Mouse (Mus musculus) C2C12 (cell line): ENCODE measurements around the gene Txlnb. TPM values are rescaled to one million over a fixed set of nuclear protein-coding genes. Genes with fewer than 3 reads are reported as not detected.

Experiments
- H3K27me3 ChIP-seq: one replicate; pipeline ENCODE4 v1.6.1; 2011; ENCODE audit not compliant: control insufficient read depth, insufficient read depth, insufficient read length
- H3K36me3 ChIP-seq: one replicate; pipeline ENCODE4 v1.6.1; 2011; ENCODE audit not compliant: control insufficient read depth, insufficient read depth
- H3K4me3 ChIP-seq: one replicate; pipeline ENCODE4 v1.5.1; 2011; ENCODE audit warnings: mild to moderate bottlenecking, control low read depth; ENCODE audit not compliant: poor library complexity, insufficient read depth, severe bottlenecking
- H3K79me2 ChIP-seq: one replicate; pipeline ENCODE4 v1.6.1; 2011; ENCODE audit not compliant: control insufficient read depth, insufficient read depth
- H3K79me3 ChIP-seq: one replicate; pipeline ENCODE4 v1.6.1; 2011; ENCODE audit warnings: low read depth, control low read depth
- H3ac ChIP-seq: one replicate; pipeline ENCODE3; 2011; ENCODE audit warnings: low read depth; ENCODE audit not compliant: control insufficient read depth, insufficient read length
- CEBPB ChIP-seq: IDR thresholded peaks from one replicate; pipeline ENCODE4 v1.6.1; 2011; ENCODE audit warnings: low read depth, mild to moderate bottlenecking, control low read depth, moderate library complexity
- CTCF ChIP-seq: IDR thresholded peaks from one replicate; pipeline ENCODE4 v1.5.1; 2011; ENCODE audit not compliant: control insufficient read depth, insufficient read depth, insufficient read length
- FOSL1 ChIP-seq: IDR thresholded peaks from one replicate; pipeline ENCODE4 v1.8.0; 2011; ENCODE audit warnings: mild to moderate bottlenecking, low read length; ENCODE audit not compliant: poor library complexity, insufficient read depth, severe bottlenecking
- MAX ChIP-seq: IDR thresholded peaks from one replicate; pipeline ENCODE4 v1.6.1; 2011; ENCODE audit warnings: mild to moderate bottlenecking, control low read depth
- MYOD1 ChIP-seq: IDR thresholded peaks from one replicate; pipeline ENCODE4 v1.6.1; 2011; ENCODE audit warnings: low read depth; ENCODE audit not compliant: control insufficient read depth, insufficient read length
- MYOG ChIP-seq: IDR thresholded peaks from one replicate; pipeline ENCODE4 v1.6.1; 2011; ENCODE audit not compliant: control insufficient read depth, insufficient read length; ENCODE audit errors: extremely low read depth
- USF1 ChIP-seq: IDR thresholded peaks from one replicate; pipeline ENCODE4 v1.6.1; 2011; ENCODE audit warnings: low read depth, mild to moderate bottlenecking, control low read depth, moderate library complexity
- polyA plus RNA-seq: library from polyadenylated mRNA; unstranded; fragments of >200 nt; fragmentation: generic; extraction: Trizol; gene quantifications from one replicate; pipeline ENCODE4 v1.2.1, GENCODE M21; 2012; ENCODE audit warnings: missing spikeins

The Txlnb gene
- polyA plus RNA-seq, 1 experiment = 0.07 TPM

GRCm38 (mm10) chr10:17829205-17829604 is 33.2 kb downstream of the Txlnb start:
- no peaks in the 10 kb centered on the region for H3K27me3 ChIP-seq
- no peaks in the 10 kb centered on the region for H3K36me3 ChIP-seq
- H3ac ChIP-seq = no peak overlapping the region
- H3K4me3 ChIP-seq = no peak overlapping the region
- no peaks in the 10 kb centered on the region for H3K79me2 ChIP-seq
- TF ChIP-seq CTCF = no peak
- no peak for TF ChIP-seq MYOG
- TF ChIP-seq USF1 = no peak
- no peak for TF ChIP-seq CEBPB
- no peak for TF ChIP-seq MAX
- no peak for TF ChIP-seq MYOD1
- TF ChIP-seq FOSL1 = no peak
- H3K79me3 ChIP-seq = no peaks in the 10 kb centered on the region

- Histone ChIP-seq H3K27me3 (no peaks in the 10 kb centered on the region), H3K4me3 (no peak overlapping the region), H3K79me2 (no peaks in the 10 kb centered on the region), H3ac (no peak overlapping the region), H3K36me3 (no peaks in the 10 kb centered on the region), H3K79me3 (no peaks in the 10 kb centered on the region)
- TF ChIP-seq FOSL1 (no peak), CEBPB (no peak), MAX (no peak), MYOG (no peak), USF1 (no peak), CTCF (no peak), MYOD1 (no peak)
These were observed 35.0 kb downstream of the Txlnb start for GRCm38 (mm10) chr10:17831041-17831440.

GRCm38 (mm10) chr10:17835031-17835430 is 39.0 kb downstream of the Txlnb start:
- Histone ChIP-seq H3K36me3 (no peaks in the 10 kb centered on the region), H3K27me3 (no peaks in the 10 kb centered on the region), H3K4me3 (no peak overlapping the region), H3ac (no peak overlapping the region), H3K79me2 (no peaks in the 10 kb centered on the region), H3K79me3 (no peaks in the 10 kb centered on the region)
- no peak for TF ChIP-seq MYOG

- Histone ChIP-seq H3K79me3 (no peaks in the 10 kb centered on the region), H3K36me3 (no peaks in the 10 kb centered on the region), H3K27me3 (no peaks in the 10 kb centered on the region), H3ac (no peak overlapping the region), H3K79me2 (no peaks in the 10 kb centered on the region), H3K4me3 (no peak overlapping the region)
- TF ChIP-seq USF1 = no peak
- TF ChIP-seq CEBPB = no peak
- no peak for TF ChIP-seq MYOD1
- TF ChIP-seq CTCF = no peak
- TF ChIP-seq MAX = no peak
- TF ChIP-seq FOSL1 = no peak
- TF ChIP-seq MYOG = no peak
These were observed 40.2 kb downstream of the Txlnb start for GRCm38 (mm10) chr10:17836275-17836674.

- no peak for TF ChIP-seq MYOG
- no peak for TF ChIP-seq USF1
- TF ChIP-seq FOSL1 = peak; percentile 7
- TF ChIP-seq MAX = no peak
- H3K79me3 ChIP-seq = no peaks in the 10 kb centered on the region
These were observed 46.0 kb downstream of the Txlnb start for GRCm38 (mm10) chr10:17842030-17842429.

GRCm38 (mm10) chr10:17844781-17845537 is 48.9 kb downstream of the Txlnb start:
- Histone ChIP-seq H3K79me2 (no peaks in the 10 kb centered on the region), H3K27me3 (no peaks in the 10 kb centered on the region), H3K4me3 (no peak overlapping the region), H3K79me3 (no peaks in the 10 kb centered on the region), H3K36me3 (no peaks in the 10 kb centered on the region), H3ac (no peak overlapping the region)
- no peak for TF ChIP-seq MYOD1
- no peak for TF ChIP-seq MYOG
- no peak for TF ChIP-seq MAX
- no peak for TF ChIP-seq USF1
- TF ChIP-seq FOSL1 = no peak
- no peak for TF ChIP-seq CEBPB
- no peak for TF ChIP-seq CTCF

More at GRCm38 (mm10) chr10:17842030-17842429, 46.0 kb downstream of the Txlnb start:
- no peak overlapping the region for H3ac ChIP-seq
- no peak overlapping the region for H3K4me3 ChIP-seq
- H3K36me3 ChIP-seq = no peaks in the 10 kb centered on the region
- no peaks in the 10 kb centered on the region for H3K79me2 ChIP-seq
- H3K27me3 ChIP-seq = no peaks in the 10 kb centered on the region
